Mouse (Mus musculus) stomach, embryonic 16.5 days (tissue): ENCODE data around the gene Arl6. TPM values are rescaled to one million over a fixed set of nuclear protein-coding genes. Genes with fewer than 3 reads are reported as not detected.
A peak's percentile ranks its signal among the peaks of the same experiment; 100 is the strongest.

Experiments
- ATAC-seq: fragments of 200-750 bp; cut with Nextera tagmentation; 2 replicates; pipeline ENCODE4 v1.8.0; 2017; ENCODE audit warnings: moderate number of reproducible peaks, moderate TSS enrichment; ENCODE audit not compliant: insufficient read depth, low FRiP score
- H3K27ac ChIP-seq: fragments of 300-500 bp; sonication (generic); 2 replicates; pipeline ENCODE4 v1.5.1; 2014; ENCODE audit warnings: low read length
- H3K27me3 ChIP-seq: fragments of 300-500 bp; sonication (generic); 2 replicates; pipeline ENCODE4 v1.6.1; 2014; ENCODE audit warnings: low read length, control low read depth, mixed read lengths; ENCODE audit not compliant: control insufficient read depth, insufficient read depth
- H3K36me3 ChIP-seq: fragments of 300-500 bp; sonication (generic); 2 replicates; pipeline ENCODE4 v1.6.1; 2014; ENCODE audit warnings: low read length; ENCODE audit not compliant: control insufficient read depth, insufficient read depth
- H3K4me1 ChIP-seq: fragments of 300-500 bp; sonication (generic); 2 replicates; pipeline ENCODE4 v1.6.1; 2014; ENCODE audit warnings: low read length, control low read depth, mixed read lengths; ENCODE audit not compliant: control insufficient read depth, insufficient read depth
- H3K4me2 ChIP-seq: fragments of 300-500 bp; sonication (generic); 2 replicates; pipeline ENCODE4 v1.6.1; 2014; ENCODE audit warnings: low read depth, low read length, mixed read lengths
- H3K4me3 ChIP-seq: fragments of 300-500 bp; sonication (generic); replicated peaks from 2 replicates; pipeline ENCODE4 v1.5.1; 2014; ENCODE audit warnings: mild to moderate bottlenecking, low read length
- H3K9ac ChIP-seq: fragments of 300-500 bp; sonication (generic); 2 replicates; pipeline ENCODE4 v1.6.1; 2014; ENCODE audit warnings: low read length
- H3K9me3 ChIP-seq: fragments of 300-500 bp; sonication (generic); replicated peaks from 2 replicates; pipeline ENCODE4 v1.6.1; 2016; ENCODE audit warnings: low read length, control low read depth; ENCODE audit not compliant: control insufficient read depth
- WGBS: fragments of 180-500 bp; shearing (Covaris S2); extraction: QIAGEN DNeasy Blood & Tissue Kit; methylation state at CpG from one replicate; pipeline ENCODE4 v1.1.7; 2014; 5-methylcytosine and 5-hydroxymethylcytosine counted together
- polyA plus RNA-seq: library from polyadenylated mRNA; unstranded; fragments of >200 nt; fragmentation: Nextera tagmentation; extraction: Ambion mirVana; gene quantifications from 2 replicates; pipeline ENCODE4 v1.2.1, GENCODE M21; 2015

Gene Arl6
- polyA plus RNA-seq, 1 experiment from 2014 or later = 25.8 TPM

DNA sequence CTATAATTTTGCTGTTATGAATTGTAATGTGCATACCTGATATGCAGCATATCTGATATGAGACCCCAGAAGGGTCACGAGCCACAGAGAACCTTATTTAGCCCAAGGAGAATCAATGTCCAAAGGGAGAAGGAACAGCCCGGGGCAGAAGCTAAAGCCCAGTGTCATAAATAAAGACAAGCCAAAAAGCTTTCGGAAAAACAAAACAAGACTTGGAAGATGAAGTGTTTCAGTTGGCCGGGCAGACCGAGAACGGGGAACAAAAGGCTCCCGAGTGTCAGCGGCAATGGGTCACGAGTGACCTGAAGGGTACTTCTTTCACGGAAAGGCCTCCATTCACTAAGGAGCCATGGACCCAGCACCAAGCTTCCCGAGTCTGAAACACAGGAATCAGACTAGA lies 65.2 kb downstream of the Arl6 start:
- Histone ChIP-seq H3K4me3 (no peak overlapping the region), H3K36me3 (no peaks in the 10 kb centered on the region), H3K9ac (no peak overlapping the region), H3K4me2 (no peak overlapping the region), H3K27me3 (no peaks in the 10 kb centered on the region), H3K27ac (no peak overlapping the region), H3K4me1 (peaks cover 2% of the 10 kb centered on the region; the same call in 1 of the 2 replicates), H3K9me3 (no peaks in the 10 kb centered on the region)
- ATAC-seq = no peak
- WGBS = 78% methylated on average over 11 of the region's 11 CpGs

GRCm38 (mm10) chr16:59572685-59573084 lies 66.5 kb downstream of the Arl6 start:
- H3K4me1 ChIP-seq = peaks cover 10% of the 10 kb centered on the region; the same call in 1 of the 2 replicates
- no peak for ATAC-seq
- H3K9me3 ChIP-seq = no peaks in the 10 kb centered on the region
- no peak overlapping the region for H3K27ac ChIP-seq
- H3K36me3 ChIP-seq = no peaks in the 10 kb centered on the region
- WGBS = 75% methylated on average over 3 of the region's 3 CpGs
- H3K4me2 ChIP-seq = no peak overlapping the region
- no peak overlapping the region for H3K4me3 ChIP-seq
- H3K27me3 ChIP-seq = no peaks in the 10 kb centered on the region
- no peak overlapping the region for H3K9ac ChIP-seq

DNA sequence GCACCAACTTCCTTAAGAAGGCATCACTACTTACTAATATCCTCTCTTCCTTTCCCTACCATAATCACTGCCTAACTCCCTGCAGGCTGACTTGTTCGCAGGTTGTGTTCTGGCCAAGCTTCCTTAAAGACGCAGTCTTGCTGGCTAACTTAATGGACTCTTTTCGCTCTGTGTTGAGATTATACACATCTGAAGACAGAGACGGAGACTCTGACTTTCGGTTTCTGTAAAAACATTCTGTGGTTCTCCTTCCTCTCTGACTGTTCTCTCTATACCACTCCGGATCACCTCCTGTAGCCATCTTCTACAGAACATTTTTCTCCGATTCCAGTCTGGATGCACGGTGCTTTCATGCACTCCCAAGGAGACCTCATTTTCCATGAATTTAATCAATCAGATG lies 68.4 kb downstream of the Arl6 start:
- Histone ChIP-seq H3K27me3 (no peaks in the 10 kb centered on the region), H3K4me2 (no peak overlapping the region), H3K4me1 (peaks cover 17% of the 10 kb centered on the region), H3K36me3 (no peaks in the 10 kb centered on the region), H3K9me3 (no peaks in the 10 kb centered on the region), H3K4me3 (no peak overlapping the region), H3K27ac (no peak overlapping the region), H3K9ac (no peak overlapping the region)
- no peak for ATAC-seq
- WGBS = 90% methylated on average over 8 of the region's 8 CpGs

DNA sequence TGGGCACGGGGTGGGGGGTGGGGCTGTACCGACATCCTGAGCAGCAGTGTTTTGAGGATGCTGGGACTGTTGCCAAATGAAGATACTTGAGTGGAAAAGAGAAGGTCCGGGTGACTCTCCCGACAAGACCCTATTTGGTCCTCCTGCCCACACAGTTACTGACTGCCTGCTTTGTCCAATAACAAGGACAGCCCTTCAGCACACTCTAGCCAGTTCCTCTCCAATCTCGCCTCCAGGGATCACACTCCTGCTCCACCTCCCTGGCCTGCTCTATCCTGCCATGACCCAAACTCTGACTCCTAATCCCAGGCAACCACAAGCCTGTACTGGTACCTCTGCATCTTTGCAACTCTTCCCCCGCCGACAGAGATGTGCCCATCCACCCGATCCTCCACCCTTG lies 69.4 kb downstream of the Arl6 start:
- ATAC-seq = peak; percentile 31; the same call in 1 of the 2 replicates
- WGBS = 60% methylated on average over 8 of the region's 8 CpGs

GRCm38 (mm10) chr16:59567721-59568381 lies 71.3 kb downstream of the Arl6 start:
- Histone ChIP-seq H3K4me2 (no peak overlapping the region), H3K4me1 (peaks cover 17% of the 10 kb centered on the region)
- 42% methylated on average over 9 of the region's 10 CpGs for WGBS

More for the DNA sequence above, 69.4 kb downstream of the Arl6 start:
- Histone ChIP-seq H3K36me3 (no peaks in the 10 kb centered on the region), H3K4me2 (no peak overlapping the region), H3K4me3 (no peak overlapping the region), H3K9me3 (no peaks in the 10 kb centered on the region), H3K27me3 (no peaks in the 10 kb centered on the region), H3K4me1 (peaks cover 17% of the 10 kb centered on the region), H3K9ac (no peak overlapping the region), H3K27ac (no peak overlapping the region)

DNA sequence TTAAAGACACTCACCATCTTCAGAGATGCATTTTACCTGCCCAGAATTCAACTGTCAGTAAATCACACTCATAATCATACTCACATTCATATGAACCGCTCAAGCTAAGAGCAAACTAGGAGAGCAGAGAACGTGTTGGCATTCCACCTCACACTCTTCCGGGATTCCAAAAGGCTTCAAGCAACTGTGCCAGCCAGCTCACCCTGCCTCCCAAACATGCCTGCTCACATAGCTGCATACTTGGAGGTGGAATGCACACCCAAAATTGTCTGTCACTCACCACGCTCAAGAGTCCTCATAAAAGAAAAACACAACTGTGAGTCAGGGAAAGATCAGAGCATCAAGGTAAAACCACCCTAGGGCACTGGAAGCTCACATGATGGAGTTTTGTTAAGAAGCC lies 72.8 kb downstream of the Arl6 start:
- 89% methylated on average over 4 of the region's 4 CpGs for WGBS
- no peak overlapping the region for H3K9ac ChIP-seq
- no peak for ATAC-seq
- H3K4me3 ChIP-seq = no peak overlapping the region
- H3K4me1 ChIP-seq = peaks cover 17% of the 10 kb centered on the region
- H3K9me3 ChIP-seq = no peaks in the 10 kb centered on the region
- no peak overlapping the region for H3K4me2 ChIP-seq
- no peaks in the 10 kb centered on the region for H3K27me3 ChIP-seq
- H3K27ac ChIP-seq = no peak overlapping the region; the same call in 1 of the 2 replicates
- H3K36me3 ChIP-seq = no peaks in the 10 kb centered on the region

More at GRCm38 (mm10) chr16:59567721-59568381, 71.3 kb downstream of the Arl6 start:
- H3K4me3 ChIP-seq = no peak overlapping the region
- H3K27me3 ChIP-seq = no peaks in the 10 kb centered on the region
- H3K9ac ChIP-seq = no peak overlapping the region
- ATAC-seq = peak; percentile 50; the same call in 1 of the 2 replicates
- no peaks in the 10 kb centered on the region for H3K9me3 ChIP-seq
- H3K27ac ChIP-seq = peak overlapping the region; percentile 64
- H3K36me3 ChIP-seq = no peaks in the 10 kb centered on the region

DNA sequence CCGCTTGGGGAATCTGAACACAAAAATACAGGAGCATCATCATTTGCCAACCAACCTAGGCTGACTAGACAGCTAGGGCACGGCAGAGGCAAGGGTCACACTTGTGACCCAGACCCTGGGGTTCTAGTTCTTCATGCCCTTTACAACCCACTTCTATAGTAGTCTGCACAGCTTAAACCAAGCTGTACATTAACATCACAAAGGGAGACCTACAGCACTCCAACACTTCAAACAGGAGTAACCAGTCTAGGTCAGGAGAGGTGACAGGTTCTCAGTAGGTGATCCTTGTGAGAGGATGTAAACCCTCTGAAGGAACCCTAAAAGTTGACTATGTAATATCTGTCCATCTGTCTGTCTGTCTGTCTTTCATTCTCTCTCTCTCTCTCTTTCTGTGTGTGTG lies 73.6 kb downstream of the Arl6 start:
- H3K9me3 ChIP-seq = no peaks in the 10 kb centered on the region
- peaks cover 17% of the 10 kb centered on the region for H3K4me1 ChIP-seq
- H3K27me3 ChIP-seq = no peaks in the 10 kb centered on the region
- 87% methylated on average over 2 of the region's 2 CpGs for WGBS
- no peak for ATAC-seq
- no peak overlapping the region for H3K9ac ChIP-seq
- H3K4me2 ChIP-seq = no peak overlapping the region
- H3K36me3 ChIP-seq = no peaks in the 10 kb centered on the region
- H3K27ac ChIP-seq = no peak overlapping the region
- no peak overlapping the region for H3K4me3 ChIP-seq

- Histone ChIP-seq H3K27ac (no peak overlapping the region), H3K4me3 (no peak overlapping the region), H3K4me2 (no peak overlapping the region), H3K9ac (no peak overlapping the region), H3K9me3 (no peaks in the 10 kb centered on the region), H3K27me3 (no peaks in the 10 kb centered on the region), H3K4me1 (peaks cover 20% of the 10 kb centered on the region), H3K36me3 (no peaks in the 10 kb centered on the region)
- 80% methylated on average over 5 of the region's 5 CpGs for WGBS
- no peak for ATAC-seq
Observed at GRCm38 (mm10) chr16:59564025-59564424, 75.2 kb downstream of the Arl6 start.
